Mouse (Mus musculus): Measurements from ENCODE around the gene Rab29. TPM values are rescaled to one million over a fixed set of nuclear protein-coding genes. Genes with fewer than 3 reads are reported as not detected.

Gene Rab29
- polyA plus RNA-seq, 1 experiment from 2014 or later = 21.6 TPM

GRCm38 (mm10) chr1:131830561-131830960, 36.5 kb upstream of the Rab29 start:
- Histone ChIP-seq H3K9me3 (ENCODE audit: control insufficient read depth, low read length) (no peaks in the 10 kb centered on the region), H3K27ac (replicated peaks) (no peak overlapping the region), H3K4me2 (replicated peaks; ENCODE audit: low read depth) (no peak overlapping the region), H3K4me1 (replicated peaks; ENCODE audit: control insufficient read depth, insufficient read depth) (peaks cover 3% of the 10 kb centered on the region; the same call in 1 of the 2 replicates), H3K4me3 (ENCODE audit: low read depth, low read length) (no peak overlapping the region), H3K9ac (ENCODE audit: low read length) (no peak overlapping the region), H3K27me3 (ENCODE audit: control insufficient read depth, insufficient read depth, low read length) (no peaks in the 10 kb centered on the region), H3K36me3 (ENCODE audit: control insufficient read depth, insufficient read depth, low read length) (peaks cover 3% of the 10 kb centered on the region)
- no peak for ATAC-seq (ENCODE audit: low FRiP score, low TSS enrichment)
- 86% methylated on average over 15 of the region's 15 CpGs for WGBS
- no peak for TF ChIP-seq CTCF (IDR thresholded peaks at IDR 0.05; ENCODE audit: low read depth)
- TF ChIP-seq EP300 (optimal IDR thresholded peaks at IDR 0.05) = no peak
- no peak for DNase-seq (ENCODE audit: low spot score)

GRCm38 (mm10) chr1:131830971-131831641, 35.9 kb upstream of the Rab29 start:
- Histone ChIP-seq H3K27ac (replicated peaks) (no peak overlapping the region), H3K9ac (ENCODE audit: low read length) (no peak overlapping the region), H3K4me2 (replicated peaks; ENCODE audit: low read depth) (no peak overlapping the region), H3K4me1 (replicated peaks; ENCODE audit: control insufficient read depth, insufficient read depth) (peaks cover 3% of the 10 kb centered on the region; the same call in 1 of the 2 replicates), H3K36me3 (ENCODE audit: control insufficient read depth, insufficient read depth, low read length) (peaks cover 3% of the 10 kb centered on the region), H3K27me3 (ENCODE audit: control insufficient read depth, insufficient read depth, low read length) (no peaks in the 10 kb centered on the region), H3K4me3 (ENCODE audit: low read depth, low read length) (no peak overlapping the region), H3K9me3 (ENCODE audit: control insufficient read depth, low read length) (no peaks in the 10 kb centered on the region)
- 84% methylated on average over 8 of the region's 8 CpGs for WGBS
- TF ChIP-seq EP300 (optimal IDR thresholded peaks at IDR 0.05) (no peak), CTCF (IDR thresholded peaks at IDR 0.05; ENCODE audit: low read depth) (no peak)
- DNase-seq (ENCODE audit: low spot score) (no peak), ATAC-seq (ENCODE audit: low FRiP score, low TSS enrichment) (no peak)

- H3K27ac ChIP-seq (replicated peaks) = no peak overlapping the region; the same call in 1 of the 2 replicates
- no peaks in the 10 kb centered on the region for H3K4me1 ChIP-seq (replicated peaks; ENCODE audit: control insufficient read depth, insufficient read depth)
- H3K4me2 ChIP-seq (replicated peaks; ENCODE audit: low read depth) = no peak overlapping the region
- ATAC-seq (ENCODE audit: low FRiP score, low TSS enrichment) (no peak), DNase-seq (ENCODE audit: low spot score) (no peak)
- H3K4me3 ChIP-seq (ENCODE audit: low read depth, low read length) = no peak overlapping the region
- H3K36me3 ChIP-seq (ENCODE audit: control insufficient read depth, insufficient read depth, low read length) = peaks cover 17% of the 10 kb centered on the region
- no peaks in the 10 kb centered on the region for H3K9me3 ChIP-seq (ENCODE audit: control insufficient read depth, low read length)
- WGBS = 81% methylated on average over 3 of the region's 3 CpGs
- H3K9ac ChIP-seq (ENCODE audit: low read length) = no peak overlapping the region
- H3K27me3 ChIP-seq (ENCODE audit: control insufficient read depth, insufficient read depth, low read length) = no peaks in the 10 kb centered on the region
- TF ChIP-seq CTCF (IDR thresholded peaks at IDR 0.05; ENCODE audit: low read depth) = no peak
- no peak for TF ChIP-seq EP300 (optimal IDR thresholded peaks at IDR 0.05)
Observed at GRCm38 (mm10) chr1:131837035-131837434, 30.0 kb upstream of the Rab29 start.

GRCm38 (mm10) chr1:131838542-131838941, 28.5 kb upstream of the Rab29 start:
- H3K36me3 ChIP-seq (ENCODE audit: control insufficient read depth, insufficient read depth, low read length) = peaks cover 25% of the 10 kb centered on the region
- H3K4me2 ChIP-seq (replicated peaks; ENCODE audit: low read depth) = no peak overlapping the region
- H3K4me1 ChIP-seq (replicated peaks; ENCODE audit: control insufficient read depth, insufficient read depth) = no peaks in the 10 kb centered on the region
- H3K4me3 ChIP-seq (ENCODE audit: low read depth, low read length) = no peak overlapping the region
- no peak overlapping the region for H3K9ac ChIP-seq (ENCODE audit: low read length)
- TF ChIP-seq CTCF (IDR thresholded peaks at IDR 0.05; ENCODE audit: low read depth) (no peak), EP300 (optimal IDR thresholded peaks at IDR 0.05) (no peak)
- no peaks in the 10 kb centered on the region for H3K9me3 ChIP-seq (ENCODE audit: control insufficient read depth, low read length)
- ATAC-seq (ENCODE audit: low FRiP score, low TSS enrichment) (no peak), DNase-seq (ENCODE audit: low spot score) (no peak)
- WGBS = 67% methylated on average over 5 of the region's 5 CpGs
- no peaks in the 10 kb centered on the region for H3K27me3 ChIP-seq (ENCODE audit: control insufficient read depth, insufficient read depth, low read length)
- H3K27ac ChIP-seq (replicated peaks) = no peak overlapping the region

- peaks cover 25% of the 10 kb centered on the region for H3K36me3 ChIP-seq (ENCODE audit: control insufficient read depth, insufficient read depth, low read length)
- H3K27me3 ChIP-seq (ENCODE audit: control insufficient read depth, insufficient read depth, low read length) = no peaks in the 10 kb centered on the region
- TF ChIP-seq CTCF (IDR thresholded peaks at IDR 0.05; ENCODE audit: low read depth) (no peak), EP300 (optimal IDR thresholded peaks at IDR 0.05) (no peak)
- no peaks in the 10 kb centered on the region for H3K9me3 ChIP-seq (ENCODE audit: control insufficient read depth, low read length)
- H3K4me2 ChIP-seq (replicated peaks; ENCODE audit: low read depth) = no peak overlapping the region
- no peak for DNase-seq (ENCODE audit: low spot score)
- no peak overlapping the region for H3K4me3 ChIP-seq (ENCODE audit: low read depth, low read length)
- H3K27ac ChIP-seq (replicated peaks) = no peak overlapping the region
- no peak for ATAC-seq (ENCODE audit: low FRiP score, low TSS enrichment)
- H3K9ac ChIP-seq (ENCODE audit: low read length) = no peak overlapping the region
- WGBS = 64% methylated on average over 2 of the region's 2 CpGs
- H3K4me1 ChIP-seq (replicated peaks; ENCODE audit: control insufficient read depth, insufficient read depth) = no peaks in the 10 kb centered on the region
Observed at GRCm38 (mm10) chr1:131839279-131839678, 27.7 kb upstream of the Rab29 start.

GRCm38 (mm10) chr1:131842221-131842620, 24.8 kb upstream of the Rab29 start:
- Histone ChIP-seq H3K9ac (ENCODE audit: low read length) (no peak overlapping the region), H3K4me2 (replicated peaks; ENCODE audit: low read depth) (no peak overlapping the region), H3K27me3 (ENCODE audit: control insufficient read depth, insufficient read depth, low read length) (no peaks in the 10 kb centered on the region), H3K4me3 (ENCODE audit: low read depth, low read length) (no peak overlapping the region), H3K27ac (replicated peaks) (no peak overlapping the region), H3K9me3 (ENCODE audit: control insufficient read depth, low read length) (no peaks in the 10 kb centered on the region), H3K4me1 (replicated peaks; ENCODE audit: control insufficient read depth, insufficient read depth) (no peaks in the 10 kb centered on the region), H3K36me3 (ENCODE audit: control insufficient read depth, insufficient read depth, low read length) (peaks cover 28% of the 10 kb centered on the region)
- DNase-seq (ENCODE audit: low spot score) = no peak
- no peak for ATAC-seq (ENCODE audit: low FRiP score, low TSS enrichment)
- 95% methylated on average over 4 of the region's 4 CpGs for WGBS
- no peak for TF ChIP-seq CTCF (IDR thresholded peaks at IDR 0.05; ENCODE audit: low read depth)
- no peak for TF ChIP-seq EP300 (optimal IDR thresholded peaks at IDR 0.05)

Measured in stomach, postnatal 0 days (tissue).